Mouse (Mus musculus) ovary, adult 2 months (tissue): ENCODE data around the gene Telo2. TPM values are rescaled to one million over a fixed set of nuclear protein-coding genes. Genes with fewer than 3 reads are reported as not detected.

Experiments used
- polyA plus RNA-seq: library from polyadenylated mRNA; depleted of rRNA; stranded (reverse); fragments of >200 nt; gene quantifications from 2 replicates; pipeline ENCODE4 v1.2.3, GENCODE M21; 2012; rRNA removed

Gene Telo2
- polyA plus RNA-seq = 50.1 and 56.2 TPM in 2 replicates

GRCm38 (mm10) chr17:25115664-25116432 lies at the start of gene Telo2:
Telo2 (minus strand) TSS chr17:25115967.

GRCm38 (mm10) chr17:25162161-25162560 lies 46.4 kb upstream of the Telo2 start, which contains the start of gene Ccdc154:
Ccdc154 (plus strand) TSS chr17:25162461.

GRCm38 (mm10) chr17:25133275-25133698 lies 17.5 kb upstream of the Telo2 start, which contains the start of gene Clcn7:
Clcn7 (plus strand) TSS chr17:25133391.

GRCm38 (mm10) chr17:25120406-25120805 lies 4.6 kb upstream of the Telo2 start, which contains the start of gene Ptx4:
Ptx4 (plus strand) TSS chr17:25120760.

GRCm38 (mm10) chr17:25083444-25083931 lies 32.3 kb downstream of the Telo2 start, which contains the start of gene Tmem204:
Tmem204 (minus strand) TSS chr17:25083591.

Other genes with a start within 250 kb of the Telo2 start
- 10.1 and 12.4 TPM in 2 replicates for gene Igfals, start 250.0 kb downstream of the Telo2 start, polyA plus RNA-seq
- gene Nubp2, start 229.6 kb downstream of the Telo2 start, polyA plus RNA-seq = 33.0 and 41.1 TPM in 2 replicates
- 112 and 120 TPM in 2 replicates for gene Spsb3, start 229.3 kb downstream of the Telo2 start, polyA plus RNA-seq
- 51.8 and 56.8 TPM in 2 replicates for gene Eme2, start 220.9 kb downstream of the Telo2 start, polyA plus RNA-seq
- 278 and 448 TPM in 2 replicates for gene Mrps34, start 220.9 kb downstream of the Telo2 start, polyA plus RNA-seq
- 76.6 and 85.3 TPM in 2 replicates for gene Nme3, start 219.5 kb downstream of the Telo2 start, polyA plus RNA-seq
- 180 and 186 TPM in 2 replicates for gene Mapk8ip3, start 179.0 kb downstream of the Telo2 start, polyA plus RNA-seq
- gene Jpt2, start 155.3 kb downstream of the Telo2 start, polyA plus RNA-seq = 33.5 and 37.9 TPM in 2 replicates
- 20.6 and 27.0 TPM in 2 replicates for gene Cramp1l, start 100.2 kb downstream of the Telo2 start, polyA plus RNA-seq
- gene Ift140, start 99.9 kb downstream of the Telo2 start, polyA plus RNA-seq = 32.8 and 38.8 TPM in 2 replicates
- 59.3 and 68.0 TPM in 2 replicates for gene Tmem204, start 32.4 kb downstream of the Telo2 start, polyA plus RNA-seq
- not detected in 2 replicates for gene Ptx4, start 4.8 kb upstream of the Telo2 start, polyA plus RNA-seq
- 41.1 and 43.3 TPM in 2 replicates for gene Clcn7, start 17.4 kb upstream of the Telo2 start, polyA plus RNA-seq
- 0.06 TPM in 1 of 2 replicates, not detected in the other for gene Ccdc154, start 46.5 kb upstream of the Telo2 start, polyA plus RNA-seq
- gene Gm38655, start 59.5 kb upstream of the Telo2 start, polyA plus RNA-seq = 2.2 and 2.3 TPM in 2 replicates
- gene BC003965, start 68.6 kb upstream of the Telo2 start, polyA plus RNA-seq = 12.1 and 12.5 TPM in 2 replicates
- 23.6 and 27.6 TPM in 2 replicates for gene Unkl, start 72.4 kb upstream of the Telo2 start, polyA plus RNA-seq
- 28.6 and 37.7 TPM in 2 replicates for gene Gnptg, start 124.2 kb upstream of the Telo2 start, polyA plus RNA-seq
- 37.8 and 39.0 TPM in 2 replicates for gene Tsr3, start 124.2 kb upstream of the Telo2 start, polyA plus RNA-seq
- 10.1 and 19.3 TPM in 2 replicates for gene Baiap3, start 140.4 kb upstream of the Telo2 start, polyA plus RNA-seq
- 112 and 129 TPM in 2 replicates for gene Ube2i, start 158.7 kb upstream of the Telo2 start, polyA plus RNA-seq
- 0.40 and 0.59 TPM in 2 replicates for gene Prss34, start 182.4 kb upstream of the Telo2 start, polyA plus RNA-seq
- not detected in 2 replicates for gene Prss28, start 192.7 kb upstream of the Telo2 start, polyA plus RNA-seq
- 0.52 and 0.84 TPM in 2 replicates for gene Prss29, start 202.7 kb upstream of the Telo2 start, polyA plus RNA-seq
- 0.79 and 1.6 TPM in 2 replicates for gene Tpsab1, start 229.6 kb upstream of the Telo2 start, polyA plus RNA-seq